In genomic region chr8:110788981-110789380, GRCm38 (mm10) we compare ENCODE assay signal across 15 mouse cellular contexts. TPM values are rescaled to one million over a fixed set of nuclear protein-coding genes. Genes with fewer than 3 reads are reported as not detected.
DNase-seq lines count a peak whose midpoint lies in the region; ATAC-seq lines count a peak whose summit lies in the region.
"Had no signal": no experiment of that assay in that cellular context is flagged by ENCODE, and none has a peak within 500 bp of the region (broad histone marks: within the 10 kb centered on the region; RNA-seq: fewer than 3 reads in every experiment).

No protein-coding gene starts in this region.

- 58% methylated on average over 12 of the region's 12 CpGs for WGBS in neural tube, embryonic 13.5 days
- 61% methylated on average over 12 of the region's 12 CpGs for WGBS in neural tube, embryonic 15.5 days

- H3K4me2 ChIP-seq in neural tube, embryonic 13.5 days: no peak overlapping the region
- no peak overlapping the region for H3K4me2 ChIP-seq in neural tube, embryonic 15.5 days
- H3K4me2 ChIP-seq: liver, embryonic 13.5 days had no signal

- intact Hi-C loops in heart, postnatal 10 days (cut with DNase I): no loop called here
- intact Hi-C loops in heart, postnatal 25 days (cut with DNase I): no loop called here

- no peaks in the 10 kb centered on the region for H3K4me1 ChIP-seq in neural tube, embryonic 13.5 days (replicated peaks)
- peaks cover 13% of the 10 kb centered on the region; the same call in 1 of the 2 replicates for H3K4me1 ChIP-seq in neural tube, embryonic 15.5 days

- no peak for ATAC-seq in neural tube, embryonic 13.5 days (ENCODE audit: low read depth)
- no peak for ATAC-seq in neural tube, embryonic 15.5 days (ENCODE audit: low FRiP score)

- DNase-seq in heart, postnatal 10 days: peak; percentile 37 to 47
- DNase-seq in heart, postnatal 25 days (ENCODE audit: low spot score): no peak
- peak; percentile 68 for DNase-seq in R1 (ENCODE audit: low read depth, low spot score)
- DNase-seq in B cell, adult 2 months: no peak
- no peak for DNase-seq in thymus, postnatal 10 days (ENCODE audit: low spot score in 2 of 2)
- DNase-seq: adrenal gland, postnatal 10 days; kidney, postnatal 10 days; layer of hippocampus, postnatal 36 days; liver, embryonic 13.5 days; thymus, adult 2 months had no signal

- H3K27ac ChIP-seq in neural tube, embryonic 13.5 days (replicated peaks): peak overlapping the region; percentile 28; the same call in 1 of the 2 replicates
- no peak overlapping the region for H3K27ac ChIP-seq in neural tube, embryonic 15.5 days (replicated peaks)
- H3K27ac ChIP-seq: liver, embryonic 13.5 days had no signal

- no peaks in the 10 kb centered on the region for H3K36me3 ChIP-seq in neural tube, embryonic 13.5 days
- no peaks in the 10 kb centered on the region for H3K36me3 ChIP-seq in neural tube, embryonic 15.5 days
- H3K36me3 ChIP-seq: liver, embryonic 13.5 days had no signal

- H3K9me3 ChIP-seq in neural tube, embryonic 13.5 days: no peaks in the 10 kb centered on the region
- H3K9me3 ChIP-seq in neural tube, embryonic 15.5 days (replicated peaks): no peaks in the 10 kb centered on the region
- H3K9me3 ChIP-seq: liver, embryonic 13.5 days had no signal

- H3K4me3 ChIP-seq in neural tube, embryonic 13.5 days: no peak overlapping the region
- H3K4me3 ChIP-seq in neural tube, embryonic 15.5 days (replicated peaks): no peak overlapping the region
- H3K4me3 ChIP-seq: liver, embryonic 13.5 days had no signal

- no peaks in the 10 kb centered on the region for H3K27me3 ChIP-seq in neural tube, embryonic 13.5 days
- H3K27me3 ChIP-seq in neural tube, embryonic 15.5 days (replicated peaks): no peaks in the 10 kb centered on the region

- no peak overlapping the region for H3K9ac ChIP-seq in neural tube, embryonic 13.5 days
- no peak overlapping the region for H3K9ac ChIP-seq in neural tube, embryonic 15.5 days (replicated peaks)
- H3K9ac ChIP-seq: liver, embryonic 13.5 days had no signal

RNA-seq across cellular contexts. Expression of gene Il34, which starts 16.7 kb away (rescaled TPM):
- total RNA-seq in heart, postnatal 10 days (2021): 1 to 10 TPM; 5.1 to 8.1 TPM
- 1 to 10 TPM; 7.2 TPM for total RNA-seq in heart, postnatal 25 days (2021)
- 2.5 and 2.6 TPM in 2 replicates for polyA plus RNA-seq in neural tube, embryonic 13.5 days (2015; fragmentation: Nextera tagmentation; extraction: Ambion mirVana)
- 5.8 and 6.3 TPM in 2 replicates for polyA plus RNA-seq in neural tube, embryonic 15.5 days (2015; fragmentation: Nextera tagmentation; extraction: Ambion mirVana)
- total RNA-seq: megakaryocyte, adult 5-6 weeks; monocyte, adult 5-6 weeks; neutrophil, adult 5-6 weeks had no signal

RNA-seq across cellular contexts. Expression of gene Cog4, which starts 57.4 kb away (rescaled TPM):
- total RNA-seq in heart, postnatal 10 days (2021): 10 to 100 TPM; 53.0 to 60.8 TPM
- 10 to 100 TPM; 69.6 to 73.7 TPM for total RNA-seq in heart, postnatal 25 days (2021)
- 74.2 and 78.9 TPM in 2 replicates for polyA plus RNA-seq in neural tube, embryonic 13.5 days (2015; fragmentation: Nextera tagmentation; extraction: Ambion mirVana)
- polyA plus RNA-seq in neural tube, embryonic 15.5 days (2015; fragmentation: Nextera tagmentation; extraction: Ambion mirVana): 74.1 and 78.9 TPM in 2 replicates

RNA-seq across cellular contexts. Expression of gene Sf3b3, which starts 57.6 kb away (rescaled TPM):
- total RNA-seq in heart, postnatal 10 days (2021): 10 to 100 TPM; 52.2 to 57.0 TPM
- 10 to 100 TPM; 39.7 to 42.4 TPM for total RNA-seq in heart, postnatal 25 days (2021)
- 93.9 and 112 TPM in 2 replicates for polyA plus RNA-seq in neural tube, embryonic 13.5 days (2015; fragmentation: Nextera tagmentation; extraction: Ambion mirVana)
- 79.6 and 97.3 TPM in 2 replicates for polyA plus RNA-seq in neural tube, embryonic 15.5 days (2015; fragmentation: Nextera tagmentation; extraction: Ambion mirVana)

Comparison
In these comparisons a context has a peak if more than half of its experiments do, and no peak if none do; other contexts are left out.
1. DNase-seq: peak in heart, postnatal 10 days (2 of 2) and R1 (single experiment); none in heart, postnatal 25 days (single experiment), B cell, adult 2 months (0 of 2) and thymus, postnatal 10 days (0 of 2).